Mouse (Mus musculus) erythroblast, embryonic 14.5 days (primary cell): ENCODE results near the gene Sgcd.

Experiments used
- GATA1 ChIP-seq: IDR thresholded peaks from 2 replicates; pipeline ENCODE4 v1.6.1; 2012; ENCODE audit warnings: low read length, inconsistent platforms, mixed read lengths
- TAL1 ChIP-seq: IDR thresholded peaks from 3 replicates; pipeline ENCODE4 v1.6.1; 2012; ENCODE audit warnings: low read length, inconsistent platforms, mixed read lengths

DNA sequence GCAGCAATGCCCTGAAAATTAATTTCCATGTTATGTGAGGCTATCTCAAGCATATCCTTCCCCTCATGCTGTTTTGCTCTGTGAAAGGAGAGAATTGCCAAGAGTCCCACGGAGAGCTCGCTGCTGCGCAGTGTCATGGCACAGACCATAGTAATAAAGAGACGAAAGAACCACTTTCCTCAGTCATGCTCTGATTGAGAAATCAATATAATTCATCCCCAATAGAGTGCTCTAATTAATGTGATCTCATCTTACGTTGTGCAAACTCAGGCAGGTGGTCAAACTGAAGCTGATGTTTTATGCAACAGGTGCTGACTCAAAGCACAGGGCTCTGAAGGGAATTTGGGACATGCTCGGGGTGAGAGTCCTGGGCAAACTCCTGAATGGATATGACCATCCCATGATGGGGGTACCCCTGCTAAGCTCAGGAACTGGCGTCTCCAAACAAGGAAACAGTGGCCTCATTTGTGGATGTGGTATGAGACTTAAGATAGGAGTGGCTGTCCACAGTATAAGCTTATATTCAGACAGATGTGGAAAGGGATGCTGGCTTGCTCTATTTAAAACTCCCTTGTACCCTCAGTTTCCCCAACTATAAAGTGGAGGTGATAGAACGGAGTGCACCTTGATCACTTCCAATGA, 740.9 kb downstream of the Sgcd start:
- no peak for TF ChIP-seq GATA1
- TF ChIP-seq TAL1: no peak
